11 mouse cellular contexts compared by ENCODE assay signal in the genomic region with DNA sequence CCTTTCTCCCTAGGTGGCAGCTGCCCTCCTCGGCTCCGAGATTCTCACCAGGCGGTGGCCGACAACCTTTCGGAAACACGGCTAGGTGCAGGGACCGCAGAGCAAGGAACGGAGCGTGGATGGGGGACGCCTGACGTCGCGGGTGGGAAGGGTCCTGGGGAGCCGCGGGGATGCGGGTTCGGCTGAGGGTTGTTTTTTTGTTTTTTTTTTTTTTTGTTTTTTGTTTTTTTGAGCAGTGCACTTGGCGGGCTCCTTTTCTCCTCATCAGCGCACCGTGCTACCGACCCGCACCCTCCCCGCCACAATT. TPM values are rescaled to one million over a fixed set of nuclear protein-coding genes. Genes with fewer than 3 reads are reported as not detected.
DNase-seq lines count a peak whose midpoint lies in the region; ATAC-seq and TF ChIP-seq lines count a peak whose summit lies in the region.
"Had no signal": no experiment of that assay in that cellular context is flagged by ENCODE, and none has a peak within 500 bp of the region (broad histone marks: within the 10 kb centered on the region; RNA-seq: fewer than 3 reads in every experiment).

No protein-coding gene starts in this region.

- no peak for ATAC-seq in heart, embryonic 12.5 days (ENCODE audit: insufficient number of reproducible peaks, low FRiP score)
- ATAC-seq in embryonic facial prominence, embryonic 14.5 days (ENCODE audit: low read depth), result no peak
- ATAC-seq in limb, embryonic 15.5 days (ENCODE audit: insufficient number of reproducible peaks, low FRiP score, low TSS enrichment, low read depth), result no peak
- ATAC-seq in megakaryocyte progenitor cell, adult 5-6 weeks (replicated peaks; ENCODE audit: poor library complexity), result no peak
- no peak for ATAC-seq in liver, postnatal 0 days

- H3K27ac ChIP-seq in heart, embryonic 12.5 days (ENCODE audit: poor library complexity, severe bottlenecking), result no peak overlapping the region
- H3K27ac ChIP-seq in embryonic facial prominence, embryonic 14.5 days (replicated peaks; ENCODE audit: low read depth, low read length), result no peak overlapping the region
- H3K27ac ChIP-seq in limb, embryonic 15.5 days, result no peak overlapping the region
- H3K27ac ChIP-seq in liver, postnatal 0 days (ENCODE audit: low read depth), result no peak overlapping the region

- H3K4me1 ChIP-seq in heart, embryonic 12.5 days (replicated peaks), result peaks cover 11% of the 10 kb centered on the region
- peaks cover 35% of the 10 kb centered on the region for H3K4me1 ChIP-seq in E14TG2a.4 (replicated peaks; ENCODE audit: low read depth, low read length)
- H3K4me1 ChIP-seq in embryonic facial prominence, embryonic 14.5 days (ENCODE audit: control insufficient read depth, insufficient read depth, low read length), result 0 out of 2 replicates have a peak, but pooled peaks cover 2% of the 10 kb centered on the region
- H3K4me1 ChIP-seq in limb, embryonic 15.5 days, result peaks cover 21% of the 10 kb centered on the region
- H3K4me1 ChIP-seq in liver, postnatal 0 days (ENCODE audit: insufficient read depth), result no peaks in the 10 kb centered on the region

- H3K9me3 ChIP-seq in heart, embryonic 12.5 days (replicated peaks), result no peaks in the 10 kb centered on the region
- H3K9me3 ChIP-seq in E14TG2a.4 (ENCODE audit: low read length), result no peaks in the 10 kb centered on the region
- no peaks in the 10 kb centered on the region for H3K9me3 ChIP-seq in embryonic facial prominence, embryonic 14.5 days (ENCODE audit: control insufficient read depth, low read length)
- H3K9me3 ChIP-seq in limb, embryonic 15.5 days, result no peaks in the 10 kb centered on the region
- H3K9me3 ChIP-seq in liver, postnatal 0 days (ENCODE audit: low read length), result no peaks in the 10 kb centered on the region

- H3K36me3 ChIP-seq in heart, embryonic 12.5 days, result no peaks in the 10 kb centered on the region
- H3K36me3 ChIP-seq in E14TG2a.4 (ENCODE audit: insufficient read depth, low read length), result no peaks in the 10 kb centered on the region
- H3K36me3 ChIP-seq in embryonic facial prominence, embryonic 14.5 days (ENCODE audit: control insufficient read depth, insufficient read depth, low read length), result no peaks in the 10 kb centered on the region
- H3K36me3 ChIP-seq in limb, embryonic 15.5 days, result no peaks in the 10 kb centered on the region
- H3K36me3 ChIP-seq in liver, postnatal 0 days (replicated peaks; ENCODE audit: insufficient read depth, low read length), result no peaks in the 10 kb centered on the region

- no peak overlapping the region for H3K4me3 ChIP-seq in heart, embryonic 12.5 days
- H3K4me3 ChIP-seq in E14TG2a.4 (replicated peaks; ENCODE audit: low read length), result peak overlapping the region; percentile 71
- H3K4me3 ChIP-seq in embryonic facial prominence, embryonic 14.5 days (ENCODE audit: low read depth, low read length), result peak overlapping the region; percentile 15; the same call in 1 of the 2 replicates
- peak overlapping the region; percentile 16 for H3K4me3 ChIP-seq in limb, embryonic 15.5 days
- H3K4me3 ChIP-seq in liver, postnatal 0 days (ENCODE audit: low read depth, low read length), result no peak overlapping the region

- intact Hi-C loops in heart, postnatal 36 days (cut with DNase I), result no loop called here

- no peak for TF ChIP-seq EP300 in liver, postnatal 0 days (IDR thresholded peaks at IDR 0.05; ENCODE audit: low read depth)

- peaks cover 78% of the 10 kb centered on the region for H3K27me3 ChIP-seq in heart, embryonic 12.5 days (replicated peaks)
- peaks cover 93% of the 10 kb centered on the region for H3K27me3 ChIP-seq in E14TG2a.4 (ENCODE audit: insufficient read depth, low read length)
- peaks cover 99% of the 10 kb centered on the region for H3K27me3 ChIP-seq in embryonic facial prominence, embryonic 14.5 days (replicated peaks; ENCODE audit: control insufficient read depth, insufficient read depth, low read length)
- H3K27me3 ChIP-seq in limb, embryonic 15.5 days, result peaks cover 92% of the 10 kb centered on the region
- H3K27me3 ChIP-seq in liver, postnatal 0 days (ENCODE audit: insufficient read depth, low read length), result peaks cover 95% of the 10 kb centered on the region

- DNase-seq in heart, postnatal 36 days, result no peak
- no peak for DNase-seq in embryonic facial prominence, embryonic 14.5 days (ENCODE audit: low spot score)
- DNase-seq in liver, postnatal 0 days, result no peak
- no peak for DNase-seq in cerebellum, adult 9-10 months
- DNase-seq: lung, adult 18-20 months; thymus, postnatal 14 days had no signal

- 0 out of 2 replicates have a peak overlapping the region, but pooled peaks have one; percentile 34 for H3K4me2 ChIP-seq in heart, embryonic 12.5 days
- H3K4me2 ChIP-seq in embryonic facial prominence, embryonic 14.5 days (ENCODE audit: low read depth, low read length), result 0 out of 2 replicates have a peak overlapping the region, but pooled peaks have one; percentile 18
- no peak overlapping the region for H3K4me2 ChIP-seq in limb, embryonic 15.5 days
- no peak overlapping the region for H3K4me2 ChIP-seq in liver, postnatal 0 days (ENCODE audit: low read depth, low read length)

- under 1% methylated on average over 23 of the region's 23 CpGs for WGBS in heart, embryonic 12.5 days
- under 1% methylated on average over 21 of the region's 23 CpGs for WGBS in embryonic facial prominence, embryonic 14.5 days
- WGBS in limb, embryonic 15.5 days, result under 1% methylated on average over 23 of the region's 23 CpGs
- 4% methylated on average over 23 of the region's 23 CpGs for WGBS in liver, postnatal 0 days (ENCODE audit: insufficient replicate concordance)

- H3K9ac ChIP-seq in heart, embryonic 12.5 days, result no peak overlapping the region
- H3K9ac ChIP-seq in embryonic facial prominence, embryonic 14.5 days (ENCODE audit: low read depth, low read length), result no peak overlapping the region
- no peak overlapping the region for H3K9ac ChIP-seq in limb, embryonic 15.5 days
- H3K9ac ChIP-seq in liver, postnatal 0 days (replicated peaks), result no peak overlapping the region

- no peak for TF ChIP-seq CTCF in E14TG2a.4 (conservative IDR thresholded peaks at IDR 0.05; ENCODE audit: low read length)
- TF ChIP-seq CTCF in liver, postnatal 0 days (IDR thresholded peaks at IDR 0.05; ENCODE audit: low read depth), result no peak

RNA-seq across cellular contexts. Expression of a gene that starts 5.9 kb away (rescaled TPM):
- 0.05 TPM in 1 of 2 replicates, not detected in the other for polyA plus RNA-seq in heart, embryonic 12.5 days (2016; fragmentation: Nextera tagmentation; extraction: Ambion mirVana)
- total RNA-seq in heart, postnatal 36 days (2021), result under 1 TPM in 1 of 2 experiments, not detected in 1; 0.11 TPM
- polyA plus RNA-seq in embryonic facial prominence, embryonic 14.5 days (2014; fragmentation: Nextera tagmentation; extraction: Ambion mirVana), result 0.18 and 0.25 TPM in 2 replicates
- 0.12 TPM in 1 of 2 replicates, not detected in the other for polyA plus RNA-seq in limb, embryonic 15.5 days (2015; fragmentation: Nextera tagmentation; extraction: Ambion mirVana)
- total RNA-seq in megakaryocyte progenitor cell, adult 5-6 weeks (2015), result not detected in 2 replicates
- total RNA-seq in megakaryocyte progenitor cell, adult 5-6 weeks (2017), result not detected in 2 replicates
- not detected in 2 replicates for polyA plus RNA-seq in liver, postnatal 0 days (2015; fragmentation: Nextera tagmentation; extraction: Ambion mirVana)
- total RNA-seq: adrenal gland, adult 18-20 months had no signal

Comparison
In these comparisons a context has a peak if more than half of its experiments do, and no peak if none do; other contexts are left out.
1. H3K4me2 ChIP-seq: peak in heart, embryonic 12.5 days (single experiment) and embryonic facial prominence, embryonic 14.5 days (single experiment); none in limb, embryonic 15.5 days (single experiment) and liver, postnatal 0 days (single experiment).
2. H3K4me3 ChIP-seq: peak in E14TG2a.4 (single experiment), embryonic facial prominence, embryonic 14.5 days (single experiment) and limb, embryonic 15.5 days (single experiment); none in heart, embryonic 12.5 days (single experiment) and liver, postnatal 0 days (single experiment).